Mouse (Mus musculus): ENCODE measurements around the gene Tor2a. TPM values are rescaled to one million over a fixed set of nuclear protein-coding genes. Genes with fewer than 3 reads are reported as not detected.

The Tor2a gene
- polyA plus RNA-seq (2015; fragmentation: Nextera tagmentation; extraction: Ambion mirVana), result 79.3 and 82.9 TPM in 2 replicates

- Histone ChIP-seq H3K4me2 (replicated peaks; ENCODE audit: low read depth, low read length) (peak within 1 kb of the TSS; percentile 64), H3K9ac (replicated peaks; ENCODE audit: low read length) (peak within 1 kb of the TSS; percentile 92), H3K36me3 (ENCODE audit: insufficient read depth, low read length) (peaks cover 28% of the 10 kb centered on the region), H3K27me3 (ENCODE audit: insufficient read depth, low read length) (no peaks in the 10 kb centered on the region), H3K4me1 (ENCODE audit: insufficient read depth, low read length) (peaks cover 13% of the 10 kb centered on the region), H3K4me3 (ENCODE audit: low read length) (peak within 1 kb of the TSS; percentile 78), H3K27ac (ENCODE audit: low read length) (peak within 1 kb of the TSS; percentile 87), H3K9me3 (ENCODE audit: low read length) (no peaks in the 10 kb centered on the region)
- WGBS, result under 1% methylated on average over 63 of the region's 66 CpGs
- ATAC-seq (ENCODE audit: low FRiP score, low TSS enrichment), result peak; percentile 95
These were observed at the start of gene Tor2a for GRCm38 (mm10) chr2:32757056-32757845. Gene Tor2a, plus strand, starts transcription at chr2:32757234.

DNA sequence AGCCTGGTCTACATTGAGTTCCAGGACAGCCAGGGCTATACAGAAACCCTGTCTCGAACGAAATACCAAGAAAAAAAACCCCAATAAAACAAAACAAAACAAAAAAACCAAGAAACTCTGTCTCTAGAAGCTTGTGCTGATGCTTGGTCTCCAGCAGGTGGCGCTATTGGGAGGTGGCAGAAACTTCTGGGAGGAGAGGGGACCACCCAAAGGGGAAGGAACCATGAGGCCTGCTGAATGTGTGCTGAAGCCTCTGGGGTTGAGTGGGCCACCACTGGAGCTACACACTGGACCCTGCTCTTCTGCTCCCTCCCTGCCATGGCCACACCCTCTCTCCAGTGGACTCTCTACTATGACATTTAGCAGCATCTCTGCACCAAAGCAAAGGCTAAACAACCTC is 48.4 kb upstream of the Tor2a start:
- 33% methylated on average over 3 of the region's 3 CpGs for WGBS
- Histone ChIP-seq H3K4me1 (ENCODE audit: insufficient read depth, low read length) (peaks cover 10% of the 10 kb centered on the region), H3K27ac (ENCODE audit: low read length) (no peak overlapping the region), H3K4me3 (ENCODE audit: low read length) (no peak overlapping the region), H3K9ac (replicated peaks; ENCODE audit: low read length) (no peak overlapping the region), H3K27me3 (ENCODE audit: insufficient read depth, low read length) (no peaks in the 10 kb centered on the region), H3K36me3 (ENCODE audit: insufficient read depth, low read length) (peaks cover 68% of the 10 kb centered on the region), H3K9me3 (ENCODE audit: low read length) (no peaks in the 10 kb centered on the region), H3K4me2 (replicated peaks; ENCODE audit: low read depth, low read length) (no peak overlapping the region)
- no peak for ATAC-seq (ENCODE audit: low FRiP score, low TSS enrichment)

DNA sequence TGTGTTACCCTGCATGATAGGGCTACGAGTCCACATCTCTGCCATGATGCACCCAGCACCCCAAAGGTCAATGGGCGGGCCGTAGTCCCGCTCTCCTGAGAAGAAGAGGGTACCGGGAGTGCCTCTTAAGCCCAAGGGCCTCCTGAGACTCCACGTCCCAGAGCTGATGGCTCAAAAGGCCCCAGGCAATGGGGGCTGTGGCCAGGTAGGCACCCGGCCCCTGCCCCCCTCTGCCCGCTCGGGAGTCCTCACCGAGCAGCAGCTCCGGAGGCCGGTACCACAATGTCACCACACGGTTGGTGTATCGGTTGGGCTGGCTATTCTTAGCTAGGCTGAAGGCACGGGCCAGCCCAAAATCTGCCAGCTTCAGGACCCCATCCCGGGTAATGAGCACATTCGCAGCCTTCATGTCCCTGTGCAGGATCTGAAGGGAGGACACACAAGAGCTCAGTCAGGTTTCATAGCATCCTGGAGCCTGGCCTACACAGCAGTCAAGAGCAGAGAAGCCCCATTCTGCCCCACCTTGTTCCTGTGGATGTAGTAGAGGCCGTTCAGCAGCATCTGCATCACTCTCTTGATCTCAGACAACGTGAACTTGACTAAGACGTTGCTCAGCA is 47.4 kb upstream of the Tor2a start:
- 93% methylated on average over 20 of the region's 20 CpGs for WGBS
- Histone ChIP-seq H3K4me3 (ENCODE audit: low read length) (no peak overlapping the region), H3K27ac (ENCODE audit: low read length) (no peak overlapping the region), H3K4me1 (ENCODE audit: insufficient read depth, low read length) (peaks cover 17% of the 10 kb centered on the region), H3K9me3 (ENCODE audit: low read length) (no peaks in the 10 kb centered on the region), H3K9ac (replicated peaks; ENCODE audit: low read length) (no peak overlapping the region), H3K4me2 (replicated peaks; ENCODE audit: low read depth, low read length) (no peak overlapping the region), H3K36me3 (ENCODE audit: insufficient read depth, low read length) (peaks cover 60% of the 10 kb centered on the region), H3K27me3 (ENCODE audit: insufficient read depth, low read length) (no peaks in the 10 kb centered on the region)
- ATAC-seq (ENCODE audit: low FRiP score, low TSS enrichment), result no peak

DNA sequence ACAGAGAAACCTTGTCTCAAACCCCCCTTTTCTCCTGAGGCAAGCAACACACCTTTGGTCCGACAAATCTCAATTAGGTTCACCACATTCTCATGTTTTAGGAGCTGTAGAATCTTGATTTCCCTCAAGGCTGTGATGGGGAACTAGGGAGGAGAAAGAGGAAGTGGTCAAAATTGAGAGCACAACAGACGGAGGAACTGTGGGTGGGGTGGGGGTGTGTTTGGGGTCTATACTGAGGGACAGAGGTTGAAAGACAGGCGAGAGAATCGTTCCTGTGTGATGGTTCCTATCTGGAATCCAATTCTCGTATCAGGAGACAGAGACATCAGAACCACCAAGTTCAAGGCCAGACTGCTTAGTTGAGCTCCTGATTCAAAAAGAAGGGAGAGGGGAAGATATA is 46.6 kb upstream of the Tor2a start:
- no peak for ATAC-seq (ENCODE audit: low FRiP score, low TSS enrichment)
- Histone ChIP-seq H3K4me2 (replicated peaks; ENCODE audit: low read depth, low read length) (no peak overlapping the region), H3K27me3 (ENCODE audit: insufficient read depth, low read length) (no peaks in the 10 kb centered on the region), H3K9ac (replicated peaks; ENCODE audit: low read length) (no peak overlapping the region), H3K36me3 (ENCODE audit: insufficient read depth, low read length) (peaks cover 54% of the 10 kb centered on the region), H3K4me1 (ENCODE audit: insufficient read depth, low read length) (peaks cover 17% of the 10 kb centered on the region), H3K27ac (ENCODE audit: low read length) (no peak overlapping the region), H3K9me3 (ENCODE audit: low read length) (no peaks in the 10 kb centered on the region), H3K4me3 (ENCODE audit: low read length) (no peak overlapping the region)
- 83% methylated on average over 5 of the region's 5 CpGs for WGBS

- Histone ChIP-seq H3K9me3 (ENCODE audit: low read length) (no peaks in the 10 kb centered on the region), H3K27ac (ENCODE audit: low read length) (peak overlapping the region; percentile 97), H3K4me2 (replicated peaks; ENCODE audit: low read depth, low read length) (peak overlapping the region; percentile 71), H3K4me3 (ENCODE audit: low read length) (peak overlapping the region; percentile 92), H3K4me1 (ENCODE audit: insufficient read depth, low read length) (peaks cover 17% of the 10 kb centered on the region), H3K27me3 (ENCODE audit: insufficient read depth, low read length) (no peaks in the 10 kb centered on the region), H3K9ac (replicated peaks; ENCODE audit: low read length) (peak overlapping the region; percentile 91), H3K36me3 (ENCODE audit: insufficient read depth, low read length) (peaks cover 44% of the 10 kb centered on the region)
- ATAC-seq (ENCODE audit: low FRiP score, low TSS enrichment), result no peak
- 22% methylated on average over 9 of the region's 9 CpGs for WGBS
These were observed 45.6 kb upstream of the Tor2a start for GRCm38 (mm10) chr2:32711301-32712056.

DNA sequence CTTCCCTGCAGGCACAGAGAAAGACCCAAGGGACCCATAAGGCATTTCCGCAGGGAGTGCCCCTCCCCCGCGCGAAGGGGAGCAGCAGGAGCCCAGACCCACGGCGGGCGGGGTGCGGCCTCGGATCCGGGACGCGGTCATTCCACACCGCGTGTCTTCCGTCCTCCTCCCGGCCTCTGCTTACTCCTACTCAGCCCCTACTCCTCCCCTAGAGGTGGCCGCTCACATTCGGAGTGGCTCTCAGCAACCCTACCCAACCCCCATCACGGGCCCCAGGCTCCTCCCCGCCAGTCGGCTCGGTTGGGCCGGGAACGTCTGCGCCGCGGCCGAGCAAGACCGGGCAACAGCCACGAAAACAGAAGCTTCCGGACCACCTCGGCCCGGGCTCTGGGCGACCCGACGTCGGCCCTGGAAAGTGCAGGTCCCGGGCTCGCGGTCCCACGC is 44.9 kb upstream of the Tor2a start:
- no peaks in the 10 kb centered on the region for H3K27me3 ChIP-seq (ENCODE audit: insufficient read depth, low read length)
- peak overlapping the region; percentile 91 for H3K9ac ChIP-seq (replicated peaks; ENCODE audit: low read length)
- peak overlapping the region; percentile 71 for H3K4me2 ChIP-seq (replicated peaks; ENCODE audit: low read depth, low read length)
- ATAC-seq (ENCODE audit: low FRiP score, low TSS enrichment), result peak; percentile 61
- H3K27ac ChIP-seq (ENCODE audit: low read length), result peak overlapping the region; percentile 97
- H3K9me3 ChIP-seq (ENCODE audit: low read length), result 0 out of 2 replicates have a peak, but pooled peaks cover 2% of the 10 kb centered on the region
- peak overlapping the region; percentile 92 for H3K4me3 ChIP-seq (ENCODE audit: low read length)
- H3K4me1 ChIP-seq (ENCODE audit: insufficient read depth, low read length), result peaks cover 17% of the 10 kb centered on the region
- under 1% methylated on average over 41 of the region's 41 CpGs for WGBS
- peaks cover 37% of the 10 kb centered on the region for H3K36me3 ChIP-seq (ENCODE audit: insufficient read depth, low read length)

GRCm38 (mm10) chr2:32712586-32712933 is 44.5 kb upstream of the Tor2a start:
- H3K27me3 ChIP-seq (ENCODE audit: insufficient read depth, low read length), result no peaks in the 10 kb centered on the region

DNA sequence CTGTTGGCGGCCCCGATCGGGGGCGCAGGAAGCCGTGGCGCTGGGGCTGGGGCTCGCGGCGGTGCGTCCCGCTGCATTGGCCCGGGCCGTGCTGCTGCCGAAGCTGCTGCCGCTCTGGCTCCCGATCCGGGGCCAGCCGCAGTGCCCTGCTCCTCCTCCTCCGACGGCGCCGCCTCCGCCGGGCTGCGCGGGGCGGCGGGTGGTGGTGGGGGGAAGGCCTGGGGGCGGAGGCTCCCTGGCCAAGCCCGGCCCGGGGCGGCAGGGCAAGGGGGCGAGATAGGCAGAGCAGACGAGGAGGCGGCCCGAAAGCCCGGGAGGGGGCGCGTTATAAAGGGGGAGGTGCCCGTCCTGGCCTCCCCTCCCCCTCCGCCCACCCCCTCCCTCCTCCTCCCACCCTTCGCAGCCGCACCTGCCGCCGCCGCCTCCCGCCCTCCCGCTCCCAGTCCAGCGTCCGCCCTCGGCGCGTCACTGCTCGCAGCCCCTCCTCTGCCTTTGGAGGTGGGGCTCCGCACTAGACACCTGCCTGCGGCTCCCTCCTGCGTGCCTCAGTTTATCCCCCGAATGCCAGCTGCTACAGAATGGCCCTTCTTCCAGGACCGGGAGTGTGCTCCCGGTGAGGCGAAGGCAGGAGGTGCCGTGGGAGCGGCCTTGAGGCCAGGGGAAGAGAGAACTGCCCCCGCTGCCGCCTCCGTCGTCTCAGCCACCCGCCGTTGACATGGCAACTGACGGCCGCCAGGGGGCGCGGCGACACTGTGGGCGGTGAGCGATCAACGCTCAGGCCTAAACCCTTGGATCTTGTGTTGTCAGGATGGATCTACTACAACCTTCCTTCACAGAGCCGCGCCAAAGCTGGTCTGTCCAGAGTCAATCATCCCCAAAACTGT is 43.9 kb upstream of the Tor2a start, which contains the start of gene Cdk9:
Cdk9 (minus strand) TSS at position 143 of the 884 bp plus-strand sequence.
- peak within 1 kb of the TSS; percentile 91 for H3K9ac ChIP-seq (replicated peaks; ENCODE audit: low read length)
- peak within 1 kb of the TSS; percentile 92 for H3K4me3 ChIP-seq (ENCODE audit: low read length)
- H3K27ac ChIP-seq (ENCODE audit: low read length), result peak within 1 kb of the TSS; percentile 97
- peaks cover 17% of the 10 kb centered on the region for H3K4me1 ChIP-seq (ENCODE audit: insufficient read depth, low read length)
- peak within 1 kb of the TSS; percentile 71 for H3K4me2 ChIP-seq (replicated peaks; ENCODE audit: low read depth, low read length)
- H3K36me3 ChIP-seq (ENCODE audit: insufficient read depth, low read length), result peaks cover 28% of the 10 kb centered on the region
- H3K27me3 ChIP-seq (ENCODE audit: insufficient read depth, low read length), result no peaks in the 10 kb centered on the region
- ATAC-seq (ENCODE audit: low FRiP score, low TSS enrichment), result peak; percentile 90
- H3K9me3 ChIP-seq (ENCODE audit: low read length), result 0 out of 2 replicates have a peak, but pooled peaks cover 2% of the 10 kb centered on the region
- under 1% methylated on average over 41 of the region's 79 CpGs for WGBS

More at GRCm38 (mm10) chr2:32712586-32712933, 44.5 kb upstream of the Tor2a start:
- H3K9me3 ChIP-seq (ENCODE audit: low read length), result 0 out of 2 replicates have a peak, but pooled peaks cover 2% of the 10 kb centered on the region
- peaks cover 17% of the 10 kb centered on the region for H3K4me1 ChIP-seq (ENCODE audit: insufficient read depth, low read length)
- peaks cover 34% of the 10 kb centered on the region for H3K36me3 ChIP-seq (ENCODE audit: insufficient read depth, low read length)
- WGBS, result 1% methylated on average over 39 of the region's 44 CpGs
- peak overlapping the region; percentile 97 for H3K27ac ChIP-seq (ENCODE audit: low read length)
- peak; percentile 90 for ATAC-seq (ENCODE audit: low FRiP score, low TSS enrichment)
- H3K4me3 ChIP-seq (ENCODE audit: low read length), result peak overlapping the region; percentile 92
- peak overlapping the region; percentile 71 for H3K4me2 ChIP-seq (replicated peaks; ENCODE audit: low read depth, low read length)
- peak overlapping the region; percentile 91 for H3K9ac ChIP-seq (replicated peaks; ENCODE audit: low read length)
